Mouse (Mus musculus): ENCODE measurements around the gene Rnf113a1. TPM values are rescaled to one million over a fixed set of nuclear protein-coding genes. Genes with fewer than 3 reads are reported as not detected.
"Not testable (repeated sequence)": the region's sequence is repeated elsewhere in the genome, so short reads cannot be mapped to it uniquely, and the experiment has no call there.

Rnf113a1 gene
- polyA plus RNA-seq (2015; fragmentation: Nextera tagmentation; extraction: Ambion mirVana): 18.1 and 19.8 TPM in 2 replicates

- no peaks in the 10 kb centered on the region for H3K27me3 ChIP-seq (replicated peaks)
- peak; percentile 96 for ATAC-seq (replicated peaks)
- H3K4me1 ChIP-seq: peaks cover 12% of the 10 kb centered on the region
- H3K27ac ChIP-seq: peak within 1 kb of the TSS; percentile 82
- H3K9ac ChIP-seq: peak within 1 kb of the TSS; percentile 46
- no peaks in the 10 kb centered on the region for H3K9me3 ChIP-seq
- 22% methylated on average over 63 of the region's 63 CpGs for WGBS
- H3K4me2 ChIP-seq: peak within 1 kb of the TSS; percentile 53
- peak within 1 kb of the TSS; percentile 46 for H3K4me3 ChIP-seq
- H3K36me3 ChIP-seq (replicated peaks): no peaks in the 10 kb centered on the region
Observed at GRCm38 (mm10) chrX:37191105-37191743, at the start of gene Rnf113a1, which contains the start of gene Ndufa1. Gene Rnf113a1 (plus strand): TSS chrX:37191245. Gene Ndufa1 (minus strand): TSS chrX:37191163.

- no peak for ATAC-seq (replicated peaks)
- 0 out of 2 replicates have a peak, but pooled peaks cover 2% of the 10 kb centered on the region for H3K36me3 ChIP-seq (replicated peaks)
- WGBS: 81% methylated on average over 3 of the region's 3 CpGs
- H3K27ac ChIP-seq: no peak overlapping the region
- no peak overlapping the region for H3K4me2 ChIP-seq
- no peaks in the 10 kb centered on the region for H3K9me3 ChIP-seq
- no peak overlapping the region for H3K9ac ChIP-seq
- no peaks in the 10 kb centered on the region for H3K27me3 ChIP-seq (replicated peaks)
- no peaks in the 10 kb centered on the region for H3K4me1 ChIP-seq
- H3K4me3 ChIP-seq: no peak overlapping the region
Observed at GRCm38 (mm10) chrX:37141732-37142131, 49.3 kb upstream of the Rnf113a1 start.

- not testable (repeated sequence) for H3K9ac ChIP-seq; H3K4me1 ChIP-seq; H3K4me3 ChIP-seq; H3K27ac ChIP-seq; H3K27me3 ChIP-seq (replicated peaks); H3K36me3 ChIP-seq (replicated peaks); ATAC-seq (replicated peaks); H3K9me3 ChIP-seq; H3K4me2 ChIP-seq
- 40% methylated on average over 2 of the region's 4 CpGs for WGBS
Observed at GRCm38 (mm10) chrX:37144498-37144897, 46.5 kb upstream of the Rnf113a1 start.

GRCm38 (mm10) chrX:37144954-37145353 is 46.1 kb upstream of the Rnf113a1 start:
- no peak overlapping the region for H3K27ac ChIP-seq
- no peaks in the 10 kb centered on the region for H3K27me3 ChIP-seq (replicated peaks)
- WGBS: 78% methylated on average over 2 of the region's 2 CpGs
- H3K4me2 ChIP-seq: no peak overlapping the region
- H3K4me3 ChIP-seq: no peak overlapping the region
- no peaks in the 10 kb centered on the region for H3K4me1 ChIP-seq
- no peaks in the 10 kb centered on the region for H3K9me3 ChIP-seq
- ATAC-seq (replicated peaks): no peak
- no peaks in the 10 kb centered on the region for H3K36me3 ChIP-seq (replicated peaks)
- H3K9ac ChIP-seq: no peak overlapping the region

GRCm38 (mm10) chrX:37157839-37158238 is 33.2 kb upstream of the Rnf113a1 start:
- no peak for ATAC-seq (replicated peaks)
- no peaks in the 10 kb centered on the region for H3K4me1 ChIP-seq
- no peak overlapping the region for H3K4me3 ChIP-seq
- WGBS: 58% methylated on average over 4 of the region's 4 CpGs
- H3K27ac ChIP-seq: no peak overlapping the region
- no peak overlapping the region for H3K9ac ChIP-seq
- H3K4me2 ChIP-seq: no peak overlapping the region
- H3K9me3 ChIP-seq: no peaks in the 10 kb centered on the region
- no peaks in the 10 kb centered on the region for H3K27me3 ChIP-seq (replicated peaks)
- no peaks in the 10 kb centered on the region for H3K36me3 ChIP-seq (replicated peaks)

GRCm38 (mm10) chrX:37161169-37161568 is 29.9 kb upstream of the Rnf113a1 start:
- H3K9me3 ChIP-seq: no peaks in the 10 kb centered on the region

GRCm38 (mm10) chrX:37163115-37163514 is 27.9 kb upstream of the Rnf113a1 start:
- no peaks in the 10 kb centered on the region for H3K36me3 ChIP-seq (replicated peaks)
- 82% methylated on average over 18 of the region's 18 CpGs for WGBS
- ATAC-seq (replicated peaks): no peak
- no peak overlapping the region for H3K27ac ChIP-seq
- no peak overlapping the region for H3K4me3 ChIP-seq
- H3K9me3 ChIP-seq: no peaks in the 10 kb centered on the region
- no peaks in the 10 kb centered on the region for H3K4me1 ChIP-seq
- no peak overlapping the region for H3K4me2 ChIP-seq
- H3K27me3 ChIP-seq (replicated peaks): no peaks in the 10 kb centered on the region
- no peak overlapping the region for H3K9ac ChIP-seq

More at GRCm38 (mm10) chrX:37161169-37161568, 29.9 kb upstream of the Rnf113a1 start:
- Histone ChIP-seq H3K4me2 (no peak overlapping the region), H3K4me1 (no peaks in the 10 kb centered on the region), H3K36me3 (replicated peaks) (no peaks in the 10 kb centered on the region), H3K27ac (no peak overlapping the region), H3K9ac (no peak overlapping the region), H3K27me3 (replicated peaks) (no peaks in the 10 kb centered on the region), H3K4me3 (no peak overlapping the region)
- WGBS: 84% methylated on average over 10 of the region's 10 CpGs
- ATAC-seq (replicated peaks): no peak

GRCm38 (mm10) chrX:37167085-37167484 is 24.0 kb upstream of the Rnf113a1 start:
- H3K27me3 ChIP-seq (replicated peaks): no peaks in the 10 kb centered on the region
- no peak overlapping the region for H3K9ac ChIP-seq
- H3K9me3 ChIP-seq: no peaks in the 10 kb centered on the region
- ATAC-seq (replicated peaks): no peak
- no peak overlapping the region for H3K27ac ChIP-seq
- no peak overlapping the region for H3K4me2 ChIP-seq
- no peaks in the 10 kb centered on the region for H3K4me1 ChIP-seq
- 27% methylated on average over 3 of the region's 3 CpGs for WGBS
- H3K36me3 ChIP-seq (replicated peaks): no peaks in the 10 kb centered on the region
- no peak overlapping the region for H3K4me3 ChIP-seq

GRCm38 (mm10) chrX:37168742-37169141 is 22.3 kb upstream of the Rnf113a1 start, which contains the start of gene Akap14:
Gene Akap14 (minus strand): TSS chrX:37168842.
- no peak for ATAC-seq (replicated peaks)
- H3K4me3 ChIP-seq: no peak within 1 kb of the TSS
- WGBS: 37% methylated on average over 5 of the region's 5 CpGs
- H3K4me2 ChIP-seq: no peak within 1 kb of the TSS
- H3K27ac ChIP-seq: no peak within 1 kb of the TSS
- H3K9me3 ChIP-seq: no peaks in the 10 kb centered on the region
- H3K4me1 ChIP-seq: no peaks in the 10 kb centered on the region
- no peaks in the 10 kb centered on the region for H3K36me3 ChIP-seq (replicated peaks)
- no peak within 1 kb of the TSS for H3K9ac ChIP-seq
- no peaks in the 10 kb centered on the region for H3K27me3 ChIP-seq (replicated peaks)

GRCm38 (mm10) chrX:37184401-37184800 is 6.6 kb upstream of the Rnf113a1 start:
- H3K9me3 ChIP-seq; H3K4me2 ChIP-seq; H3K4me1 ChIP-seq; H3K9ac ChIP-seq; H3K27ac ChIP-seq; H3K36me3 ChIP-seq (replicated peaks); H3K27me3 ChIP-seq (replicated peaks); ATAC-seq (replicated peaks); H3K4me3 ChIP-seq: not testable (repeated sequence)
- 69% methylated on average over 8 of the region's 8 CpGs for WGBS

GRCm38 (mm10) chrX:37190755-37191104 is 315 bp upstream of the Rnf113a1 start:
- H3K36me3 ChIP-seq (replicated peaks): no peaks in the 10 kb centered on the region
- H3K9ac ChIP-seq: peak overlapping the region; percentile 46
- peak; percentile 79 for ATAC-seq (replicated peaks)
- peak overlapping the region; percentile 82; the same call in 1 of the 2 replicates for H3K27ac ChIP-seq
- H3K4me1 ChIP-seq: peaks cover 12% of the 10 kb centered on the region
- H3K4me2 ChIP-seq: peak overlapping the region; percentile 53
- no peaks in the 10 kb centered on the region for H3K27me3 ChIP-seq (replicated peaks)
- H3K9me3 ChIP-seq: no peaks in the 10 kb centered on the region
- 30% methylated on average over 20 of the region's 20 CpGs for WGBS
- H3K4me3 ChIP-seq: peak overlapping the region; percentile 46

GRCm38 (mm10) chrX:37191744-37192379 is 817 bp downstream of the Rnf113a1 start:
- H3K27me3 ChIP-seq (replicated peaks): no peaks in the 10 kb centered on the region
- peak overlapping the region; percentile 45 for H3K9ac ChIP-seq
- H3K4me3 ChIP-seq: peak overlapping the region; percentile 46
- 30% methylated on average over 28 of the region's 28 CpGs for WGBS
- ATAC-seq (replicated peaks): peak; percentile 45
- no peaks in the 10 kb centered on the region for H3K9me3 ChIP-seq
- H3K4me1 ChIP-seq: peaks cover 12% of the 10 kb centered on the region
- H3K36me3 ChIP-seq (replicated peaks): no peaks in the 10 kb centered on the region
- H3K27ac ChIP-seq: peak overlapping the region; percentile 82
- peak overlapping the region; percentile 53 for H3K4me2 ChIP-seq

GRCm38 (mm10) chrX:37198676-37199075 is 7.6 kb downstream of the Rnf113a1 start:
- Histone ChIP-seq H3K9me3 (no peaks in the 10 kb centered on the region), H3K9ac (no peak overlapping the region), H3K4me3 (no peak overlapping the region), H3K4me1 (no peaks in the 10 kb centered on the region), H3K36me3 (replicated peaks) (no peaks in the 10 kb centered on the region), H3K27me3 (replicated peaks) (no peaks in the 10 kb centered on the region), H3K27ac (no peak overlapping the region), H3K4me2 (no peak overlapping the region)
- ATAC-seq (replicated peaks): no peak
- 62% methylated on average over 8 of the region's 8 CpGs for whole genome bisulfite sequencing

Data from midbrain, embryonic 15.5 days (tissue).